Mouse (Mus musculus) midbrain, embryonic 11.5 days (tissue): ENCODE measurements at regions not wholly inside any gene's neighbourhood (a gene's known extent, or its start where the extent isn't known, plus 50 kb on each side); places are given as distances from the start of the nearest gene placed in this dataset.
A peak's percentile ranks its signal among the peaks of the same experiment; 100 is the strongest.

Experiments
- ATAC-seq: fragments of 200-750 bp; cut with Nextera tagmentation; 2 replicates; pipeline ENCODE4 v1.8.0; 2017; ENCODE audit warnings: moderate TSS enrichment, moderate library complexity; ENCODE audit not compliant: low FRiP score
- DNase-seq: peaks from one replicate; pipeline ENCODE4 v3.0.0; 2015; ENCODE audit warnings: low spot score; ENCODE audit errors: missing footprints
- H3K27ac ChIP-seq: fragments of 300-500 bp; sonication (generic); 2 replicates; pipeline ENCODE4 v1.5.1; 2014; ENCODE audit warnings: low read depth, low read length
- H3K27me3 ChIP-seq: fragments of 300-500 bp; sonication (generic); 2 replicates; pipeline ENCODE4 v1.6.1; 2014; ENCODE audit warnings: mild to moderate bottlenecking, low read length, moderate library complexity, mixed read lengths; ENCODE audit not compliant: control insufficient read depth, insufficient read depth
- H3K36me3 ChIP-seq: fragments of 300-500 bp; sonication (generic); 2 replicates; pipeline ENCODE4 v1.6.1; 2014; ENCODE audit warnings: mild to moderate bottlenecking, low read length, moderate library complexity, mixed read lengths; ENCODE audit not compliant: control insufficient read depth, insufficient read depth
- H3K4me1 ChIP-seq: fragments of 300-500 bp; sonication (generic); 2 replicates; pipeline ENCODE4 v1.6.1; 2014; ENCODE audit warnings: low read length; ENCODE audit not compliant: control insufficient read depth, insufficient read depth
- H3K4me2 ChIP-seq: fragments of 300-500 bp; sonication (generic); 2 replicates; pipeline ENCODE4 v1.6.1; 2014; ENCODE audit warnings: mild to moderate bottlenecking, moderate library complexity
- H3K4me3 ChIP-seq: fragments of 300-500 bp; sonication (generic); 2 replicates; pipeline ENCODE4 v1.5.1; 2014; ENCODE audit warnings: low read depth, low read length
- H3K9ac ChIP-seq: fragments of 300-500 bp; sonication (generic); 2 replicates; pipeline ENCODE4 v1.6.1; 2014; ENCODE audit warnings: low read length
- H3K9me3 ChIP-seq: fragments of 300-500 bp; sonication (generic); 2 replicates; pipeline ENCODE4 v1.6.1; 2016; ENCODE audit warnings: low read length; ENCODE audit not compliant: control insufficient read depth
- WGBS: fragments of 180-500 bp; shearing (Covaris S2); extraction: QIAGEN DNeasy Blood & Tissue Kit; methylation state at CpG from one replicate; pipeline ENCODE4 v1.1.7; 2014; 5-methylcytosine and 5-hydroxymethylcytosine counted together

- ATAC-seq (no peak), DNase-seq (no peak)
- WGBS = 77% methylated on average over 6 of the region's 6 CpGs
- H3K9ac ChIP-seq = no peak overlapping the region
- no peaks in the 10 kb centered on the region for H3K27me3 ChIP-seq
- no peaks in the 10 kb centered on the region for H3K4me1 ChIP-seq
- H3K27ac ChIP-seq = no peak overlapping the region
- no peak overlapping the region for H3K4me3 ChIP-seq
- no peak overlapping the region for H3K4me2 ChIP-seq
- H3K9me3 ChIP-seq = no peaks in the 10 kb centered on the region
- H3K36me3 ChIP-seq = no peaks in the 10 kb centered on the region
Measured at GRCm38 (mm10) chr11:18601568-18602182, 417.1 kb downstream of the Meis1 start.

DNA sequence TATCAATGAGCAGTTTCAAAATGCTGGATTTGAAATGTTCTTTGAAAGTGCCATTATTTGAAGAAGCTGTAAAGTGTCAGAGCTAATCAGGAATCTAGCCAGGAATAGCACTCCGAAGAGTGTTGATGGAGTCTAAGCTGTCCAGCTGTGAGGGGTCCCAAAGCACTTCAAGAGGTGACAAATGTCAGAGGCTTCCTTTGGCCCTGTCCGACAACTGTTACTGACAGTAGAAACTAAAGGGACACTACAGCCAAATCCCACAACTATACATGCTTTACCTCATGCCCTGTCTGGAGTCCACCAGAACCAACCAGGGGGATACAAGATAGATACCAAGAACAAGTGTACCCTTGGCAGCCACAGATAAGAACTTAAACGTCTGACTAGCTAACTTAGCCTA lies 420.4 kb downstream of the Meis1 start:
- Histone ChIP-seq H3K9ac (no peak overlapping the region), H3K4me1 (no peaks in the 10 kb centered on the region), H3K4me3 (no peak overlapping the region), H3K4me2 (no peak overlapping the region), H3K36me3 (no peaks in the 10 kb centered on the region), H3K27me3 (no peaks in the 10 kb centered on the region), H3K9me3 (no peaks in the 10 kb centered on the region), H3K27ac (no peak overlapping the region)
- no peak for ATAC-seq
- 75% methylated on average over 3 of the region's 3 CpGs for WGBS
- DNase-seq = peak; percentile 35

DNA sequence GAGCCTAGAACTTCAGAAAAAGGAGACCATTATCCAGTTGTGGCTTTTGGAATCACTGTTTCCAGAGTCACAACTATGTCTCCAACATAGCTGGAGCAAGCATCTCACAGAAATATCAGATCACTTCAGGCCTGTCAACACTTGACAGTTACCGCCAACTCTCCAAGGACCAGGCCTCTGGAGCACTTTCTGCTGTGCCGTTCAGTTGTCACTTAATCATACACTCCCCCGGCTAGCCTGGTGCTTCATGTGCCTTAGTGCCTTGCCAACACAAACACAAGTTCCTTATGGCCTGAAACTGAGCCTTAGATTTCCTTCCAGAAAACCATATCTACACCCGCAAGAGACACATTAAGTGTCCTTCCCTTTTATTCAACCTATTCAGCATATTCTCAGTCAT lies 421.8 kb downstream of the Meis1 start:
- Histone ChIP-seq H3K4me3 (no peak overlapping the region), H3K4me1 (no peaks in the 10 kb centered on the region), H3K4me2 (no peak overlapping the region), H3K9ac (no peak overlapping the region), H3K36me3 (no peaks in the 10 kb centered on the region), H3K9me3 (no peaks in the 10 kb centered on the region), H3K27me3 (no peaks in the 10 kb centered on the region), H3K27ac (no peak overlapping the region)
- DNase-seq (peak; percentile 44), ATAC-seq (no peak)
- 96% methylated on average over 4 of the region's 4 CpGs for WGBS

GRCm38 (mm10) chr11:18590487-18590886 lies 428.3 kb downstream of the Meis1 start:
- ATAC-seq = no peak
- Histone ChIP-seq H3K27ac (no peak overlapping the region), H3K27me3 (no peaks in the 10 kb centered on the region), H3K9ac (no peak overlapping the region), H3K4me2 (no peak overlapping the region), H3K9me3 (no peaks in the 10 kb centered on the region), H3K4me3 (no peak overlapping the region), H3K4me1 (no peaks in the 10 kb centered on the region), H3K36me3 (no peaks in the 10 kb centered on the region)
- 94% methylated on average over 1 of the region's 1 CpGs for WGBS
- DNase-seq = no peak

- no peak overlapping the region for H3K4me3 ChIP-seq
- ATAC-seq (no peak), DNase-seq (no peak)
Measured at GRCm38 (mm10) chr11:18586468-18586867, 432.3 kb downstream of the Meis1 start.

GRCm38 (mm10) chr11:18585031-18585430 lies 433.8 kb downstream of the Meis1 start:
- Histone ChIP-seq H3K4me1 (no peaks in the 10 kb centered on the region), H3K9ac (no peak overlapping the region), H3K27ac (no peak overlapping the region), H3K9me3 (no peaks in the 10 kb centered on the region), H3K36me3 (no peaks in the 10 kb centered on the region), H3K27me3 (no peaks in the 10 kb centered on the region), H3K4me3 (no peak overlapping the region), H3K4me2 (no peak overlapping the region)
- DNase-seq (no peak), ATAC-seq (no peak)
- WGBS = 65% methylated on average over 8 of the region's 8 CpGs

More at GRCm38 (mm10) chr11:18586468-18586867, 432.3 kb downstream of the Meis1 start:
- H3K27me3 ChIP-seq = no peaks in the 10 kb centered on the region
- H3K36me3 ChIP-seq = no peaks in the 10 kb centered on the region
- H3K4me2 ChIP-seq = no peak overlapping the region
- H3K9me3 ChIP-seq = no peaks in the 10 kb centered on the region
- no peaks in the 10 kb centered on the region for H3K4me1 ChIP-seq
- no peak overlapping the region for H3K9ac ChIP-seq
- no peak overlapping the region for H3K27ac ChIP-seq
- WGBS = 78% methylated on average over 3 of the region's 3 CpGs

DNA sequence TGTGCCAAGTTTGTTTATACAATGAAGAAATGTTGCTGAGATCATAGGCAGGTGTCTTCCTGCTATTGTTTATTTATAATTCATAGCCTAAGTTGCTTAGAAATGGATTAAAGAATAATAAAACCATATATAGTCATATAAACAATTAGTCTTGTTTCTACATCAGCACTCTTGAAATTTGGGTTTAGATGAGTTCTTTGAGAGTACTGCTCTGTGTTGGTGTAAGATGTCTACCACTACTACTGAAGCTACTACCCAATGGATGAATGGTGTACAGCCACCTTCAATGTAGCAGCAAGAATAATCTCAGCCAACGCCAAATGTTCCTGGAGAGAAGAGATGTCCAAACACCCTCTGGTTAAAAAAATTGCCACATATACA lies 436.0 kb downstream of the Meis1 start:
- Histone ChIP-seq H3K4me2 (no peak overlapping the region), H3K9me3 (no peaks in the 10 kb centered on the region), H3K27ac (no peak overlapping the region), H3K4me3 (no peak overlapping the region), H3K4me1 (no peaks in the 10 kb centered on the region), H3K36me3 (no peaks in the 10 kb centered on the region), H3K9ac (no peak overlapping the region), H3K27me3 (no peaks in the 10 kb centered on the region)
- DNase-seq (no peak), ATAC-seq (no peak)
- WGBS = 85% methylated on average over 1 of the region's 1 CpGs

DNA sequence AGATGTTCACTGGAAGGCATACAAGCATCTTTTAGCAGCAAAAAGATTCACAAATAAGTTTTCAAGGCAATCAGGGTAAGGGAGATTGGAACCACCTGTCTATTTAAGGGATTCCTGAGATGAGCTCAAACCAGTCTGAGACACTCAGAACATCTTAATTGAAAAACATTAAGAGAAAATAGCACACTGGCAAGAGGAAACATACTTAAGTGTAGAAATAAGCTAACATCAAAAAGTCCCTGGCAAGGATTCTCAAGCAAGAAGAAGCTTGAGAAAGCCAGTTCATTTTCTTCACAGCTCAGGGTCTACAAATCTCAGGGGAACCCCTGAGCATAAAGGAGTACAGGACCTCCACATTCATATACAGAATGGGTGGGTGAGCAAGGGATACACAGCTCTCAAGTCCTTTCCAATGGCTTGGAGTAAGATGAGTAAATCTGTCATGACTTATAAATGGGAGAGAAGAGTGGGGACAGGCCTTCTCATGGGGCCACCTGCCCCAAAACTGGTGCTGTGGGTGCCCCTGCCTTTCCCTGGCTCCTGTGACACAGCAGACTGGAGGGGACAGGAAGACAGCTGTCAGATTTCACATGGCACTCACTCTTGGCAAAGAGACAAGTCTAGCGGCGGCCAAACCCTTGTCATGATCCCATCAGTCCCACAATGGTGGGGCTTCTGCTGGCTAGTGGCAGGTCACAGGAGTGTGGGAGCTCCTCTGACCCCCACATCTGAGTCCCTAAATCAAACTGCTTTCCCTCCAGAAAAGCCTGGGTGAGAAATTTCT lies 436.6 kb downstream of the Meis1 start:
- Histone ChIP-seq H3K9me3 (no peaks in the 10 kb centered on the region), H3K4me3 (no peak overlapping the region), H3K27ac (no peak overlapping the region), H3K36me3 (no peaks in the 10 kb centered on the region), H3K9ac (no peak overlapping the region), H3K27me3 (no peaks in the 10 kb centered on the region), H3K4me1 (no peaks in the 10 kb centered on the region), H3K4me2 (no peak overlapping the region)
- DNase-seq (no peak), ATAC-seq (no peak)
- 98% methylated on average over 2 of the region's 2 CpGs for WGBS

- no peak overlapping the region for H3K9ac ChIP-seq
- no peaks in the 10 kb centered on the region for H3K9me3 ChIP-seq
- no peaks in the 10 kb centered on the region for H3K4me1 ChIP-seq
- WGBS = 89% methylated on average over 8 of the region's 8 CpGs
- H3K4me2 ChIP-seq = no peak overlapping the region
- H3K27ac ChIP-seq = no peak overlapping the region
- H3K4me3 ChIP-seq = no peak overlapping the region
- no peaks in the 10 kb centered on the region for H3K27me3 ChIP-seq
- DNase-seq (no peak), ATAC-seq (no peak)
- H3K36me3 ChIP-seq = no peaks in the 10 kb centered on the region
Measured at GRCm38 (mm10) chr11:18581078-18581800, 437.5 kb downstream of the Meis1 start.
